Mouse (Mus musculus): ENCODE measurements at regions not wholly inside any gene's neighbourhood (a gene's known extent, or its start where the extent isn't known, plus 50 kb on each side); places are given as distances from the start of the nearest gene placed in this dataset.

GRCm38 (mm10) chr9:46454807-46455610 lies 135.2 kb upstream of the 4931429L15Rik start:
- DNase-seq: peak; percentile 45

- DNase-seq: peak; percentile 24
Measured at GRCm38 (mm10) chr9:46443191-46444095, 123.7 kb upstream of the 4931429L15Rik start.

- DNase-seq: no peak
Measured at GRCm38 (mm10) chr9:46442739-46443181, 123.0 kb upstream of the 4931429L15Rik start.

- DNase-seq: no peak
Measured at GRCm38 (mm10) chr9:46440226-46440625, 120.4 kb upstream of the 4931429L15Rik start.

- no peak for DNase-seq
Measured at GRCm38 (mm10) chr9:46434700-46435099, 114.9 kb upstream of the 4931429L15Rik start.

GRCm38 (mm10) chr9:46433716-46434115 lies 113.9 kb upstream of the 4931429L15Rik start:
- DNase-seq: no peak

GRCm38 (mm10) chr9:46431053-46431452 lies 111.3 kb upstream of the 4931429L15Rik start:
- DNase-seq: no peak

GRCm38 (mm10) chr9:46423184-46423967 lies 103.6 kb upstream of the 4931429L15Rik start:
- peak; percentile 38 for DNase-seq

- no peak for DNase-seq
Measured at GRCm38 (mm10) chr9:46421688-46422274, 102.0 kb upstream of the 4931429L15Rik start.

GRCm38 (mm10) chr9:46411686-46412085 lies 91.9 kb upstream of the 4931429L15Rik start:
- no peak for DNase-seq

GRCm38 (mm10) chr9:46408776-46409175 lies 89.0 kb upstream of the 4931429L15Rik start:
- DNase-seq: no peak

GRCm38 (mm10) chr9:46406606-46407005 lies 86.8 kb upstream of the 4931429L15Rik start:
- no peak for DNase-seq

GRCm38 (mm10) chr9:46396591-46396990 lies 76.8 kb upstream of the 4931429L15Rik start:
- no peak for DNase-seq

- no peak for DNase-seq
Measured at GRCm38 (mm10) chr9:46395156-46395765, 75.5 kb upstream of the 4931429L15Rik start.

GRCm38 (mm10) chr9:46394239-46394638 lies 74.5 kb upstream of the 4931429L15Rik start:
- no peak for DNase-seq

GRCm38 (mm10) chr9:46392641-46393321 lies 73.0 kb upstream of the 4931429L15Rik start:
- DNase-seq: peak; percentile 55

- no peak for DNase-seq
Measured at GRCm38 (mm10) chr9:46389741-46390140, 70.0 kb upstream of the 4931429L15Rik start.

- DNase-seq: no peak
Measured at GRCm38 (mm10) chr9:46388677-46389676, 69.2 kb upstream of the 4931429L15Rik start.

- no peak for DNase-seq
Measured at GRCm38 (mm10) chr9:46386333-46386732, 66.5 kb upstream of the 4931429L15Rik start.

Measured in adrenal gland, adult 2 months (tissue).